Mouse (Mus musculus): ENCODE measurements around the gene Rabgap1l. TPM values are rescaled to one million over a fixed set of nuclear protein-coding genes. Genes with fewer than 3 reads are reported as not detected.

Rabgap1l gene
- total RNA-seq (2021) = 100 to 1,000 TPM; 189 to 200 TPM

- peak; percentile 74 to 76 for DNase-seq (ENCODE audit: low spot score in 2 of 2)
- intact Hi-C loops (cut with DNase I) = loop anchor here (2.0 to 5.0 kb wide), 2 partner anchors 48 to 114 kb away; partner anchors contain the start of gene Rc3h1
Measured at GRCm38 (mm10) chr1:160792686-160793355, at the start of gene Rabgap1l. Rabgap1l (minus strand) TSS chr1:160793211.

DNA sequence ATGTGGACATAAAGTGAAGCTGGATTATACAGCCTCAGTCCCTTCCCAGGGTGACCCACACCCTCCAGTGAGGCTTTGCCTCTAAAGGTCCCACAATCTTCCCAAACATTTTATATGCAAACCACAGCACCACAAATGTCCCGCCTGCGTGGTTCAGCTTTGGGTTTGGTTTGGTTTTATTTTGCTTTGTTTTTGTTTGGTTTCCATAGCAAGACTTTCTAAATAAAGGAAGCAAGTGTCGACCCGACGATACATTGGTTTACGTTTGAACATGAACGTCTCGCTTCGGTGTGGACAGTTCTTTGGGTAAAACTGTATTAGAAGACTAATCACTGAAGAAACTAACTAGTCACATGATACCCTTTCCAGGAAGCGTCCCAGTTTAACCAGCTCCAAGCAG is 49.6 kb upstream of the Rabgap1l start:
- no peak for DNase-seq (ENCODE audit: low spot score in 2 of 2)
- intact Hi-C loops (cut with DNase I) = no loop called here

DNA sequence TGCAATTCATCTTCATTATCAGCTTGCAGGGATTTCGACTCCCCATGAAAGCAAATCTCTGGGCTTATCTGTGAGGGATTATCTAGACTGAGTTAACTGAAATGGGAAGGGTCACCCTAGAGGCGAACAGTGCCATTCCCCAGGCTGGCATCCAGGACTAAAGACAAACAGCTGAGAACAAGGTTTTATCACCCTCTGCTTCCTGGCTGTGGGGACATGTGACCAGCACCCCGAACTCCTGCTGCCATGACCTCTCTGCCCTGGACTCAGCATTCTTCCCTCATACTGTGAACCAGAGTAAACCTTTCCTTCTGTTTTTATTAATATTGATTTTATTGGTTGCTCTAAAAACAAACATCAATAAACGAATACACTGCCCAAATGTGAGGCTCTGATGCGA is 47.6 kb upstream of the Rabgap1l start:
- intact Hi-C loops (cut with DNase I) = no loop called here
- DNase-seq (ENCODE audit: low spot score in 2 of 2) = no peak

- intact Hi-C loops (cut with DNase I) = no loop called here
- no peak for DNase-seq (ENCODE audit: low spot score in 2 of 2)
Measured at GRCm38 (mm10) chr1:160839095-160839494, 46.1 kb upstream of the Rabgap1l start.

- no peak for DNase-seq (ENCODE audit: low spot score in 2 of 2)
Measured at GRCm38 (mm10) chr1:160834446-160834845, 41.4 kb upstream of the Rabgap1l start.

GRCm38 (mm10) chr1:160832267-160833021 is 39.4 kb upstream of the Rabgap1l start:
- DNase-seq (ENCODE audit: low spot score in 2 of 2) = no peak
- intact Hi-C loops (cut with DNase I) = no loop called here

More at GRCm38 (mm10) chr1:160834446-160834845, 41.4 kb upstream of the Rabgap1l start:
- intact Hi-C loops (cut with DNase I) = no loop called here

GRCm38 (mm10) chr1:160830608-160831498 is 37.8 kb upstream of the Rabgap1l start:
- DNase-seq (ENCODE audit: low spot score in 2 of 2) = no peak
- intact Hi-C loops (cut with DNase I) = no loop called here

DNA sequence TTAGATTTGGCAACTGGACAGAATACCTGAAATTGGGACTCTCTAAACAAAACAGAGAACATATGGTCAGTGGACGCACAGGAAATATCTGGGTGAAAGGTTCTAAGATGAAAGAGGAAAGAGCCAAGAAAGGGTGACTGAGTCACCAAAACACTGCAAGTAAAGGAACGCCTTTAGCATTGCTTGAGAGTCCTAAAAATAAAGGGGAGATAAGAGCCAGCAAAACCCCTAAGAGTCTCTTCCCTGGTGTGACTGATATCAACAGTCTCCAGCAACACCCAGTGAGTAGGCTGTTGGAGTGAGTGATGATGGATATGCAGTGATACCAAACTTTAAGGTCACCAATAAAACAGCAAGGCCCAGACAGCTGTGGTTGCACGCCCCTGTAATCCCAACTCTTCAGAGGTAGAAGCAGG is 32.4 kb upstream of the Rabgap1l start:
- no peak for DNase-seq (ENCODE audit: low spot score in 2 of 2)
- intact Hi-C loops (cut with DNase I) = no loop called here

- no peak for DNase-seq (ENCODE audit: low spot score in 2 of 2)
Measured at GRCm38 (mm10) chr1:160823638-160824037, 30.6 kb upstream of the Rabgap1l start.

DNA sequence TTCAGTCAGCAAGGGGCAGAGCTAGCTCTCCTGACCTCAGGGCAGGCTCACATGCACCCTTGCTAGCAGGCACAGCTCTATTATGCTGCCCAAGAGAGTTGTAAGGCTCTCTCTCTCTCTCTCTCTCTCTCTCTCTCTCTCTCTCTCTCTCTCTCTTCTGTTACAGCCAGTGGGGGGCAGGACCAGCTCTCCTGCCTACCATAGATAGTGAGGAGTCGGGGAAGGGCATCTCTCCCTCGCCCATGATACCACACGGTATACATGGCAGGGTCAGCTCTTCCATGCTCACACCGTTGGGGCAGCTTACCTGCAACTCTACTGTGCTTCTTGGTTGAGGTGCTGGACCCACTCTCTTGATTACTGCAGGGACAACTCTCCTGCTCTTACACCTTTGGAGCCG is 21.2 kb upstream of the Rabgap1l start:
- DNase-seq (ENCODE audit: low spot score in 2 of 2) = no peak
- intact Hi-C loops (cut with DNase I) = no loop called here

More at GRCm38 (mm10) chr1:160823638-160824037, 30.6 kb upstream of the Rabgap1l start:
- intact Hi-C loops (cut with DNase I) = no loop called here

GRCm38 (mm10) chr1:160812428-160812827 is 19.4 kb upstream of the Rabgap1l start:
- intact Hi-C loops (cut with DNase I) = no loop called here
- DNase-seq (ENCODE audit: low spot score in 2 of 2) = no peak

DNA sequence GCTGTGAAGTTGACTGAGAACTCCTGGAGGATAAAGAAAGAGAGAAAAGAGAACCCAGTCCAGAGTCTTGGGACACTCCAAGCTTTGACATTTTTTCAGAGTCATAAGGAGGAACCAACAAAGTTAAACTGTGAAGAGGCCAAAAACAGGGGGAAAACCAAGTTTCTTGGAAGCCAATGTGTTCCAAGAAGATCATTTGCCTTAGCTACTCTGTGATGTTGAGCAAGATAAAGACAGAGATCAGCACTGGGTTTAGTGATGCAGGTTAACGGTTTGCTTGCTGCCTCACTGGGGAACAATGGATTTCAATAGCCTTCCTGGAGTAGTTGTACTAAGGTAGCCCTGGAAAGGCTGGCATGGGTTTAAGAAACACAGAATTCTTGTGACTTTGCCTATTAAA is 18.9 kb upstream of the Rabgap1l start:
- intact Hi-C loops (cut with DNase I) = no loop called here
- no peak for DNase-seq (ENCODE audit: low spot score in 2 of 2)

GRCm38 (mm10) chr1:160805268-160805667 is 12.3 kb upstream of the Rabgap1l start:
- intact Hi-C loops (cut with DNase I) = no loop called here
- DNase-seq (ENCODE audit: low spot score in 2 of 2) = no peak

DNA sequence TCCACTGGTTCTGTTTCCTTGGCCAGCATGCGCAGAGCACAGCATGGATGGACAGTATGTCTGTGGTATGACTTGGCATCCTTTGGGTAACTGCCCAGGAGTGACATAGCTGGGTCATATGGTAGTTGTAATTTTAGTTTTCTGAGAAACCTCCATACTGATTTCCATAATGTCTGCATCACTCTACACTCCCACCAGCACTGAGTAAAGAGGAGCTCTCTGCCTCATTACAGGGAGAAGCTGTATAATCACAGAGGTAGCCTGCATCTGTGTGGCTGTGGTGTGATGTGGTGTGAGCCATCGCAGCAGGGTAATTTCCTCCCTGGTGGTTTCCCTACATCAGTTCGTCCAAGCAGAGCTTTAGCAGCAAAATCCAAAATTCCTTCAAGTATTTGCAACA is 7.0 kb upstream of the Rabgap1l start:
- intact Hi-C loops (cut with DNase I) = no loop called here

GRCm38 (mm10) chr1:160795016-160795415 is 2.0 kb upstream of the Rabgap1l start:
- intact Hi-C loops (cut with DNase I) = no loop called here
- DNase-seq (ENCODE audit: low spot score in 2 of 2) = no peak

More for the DNA sequence above, 7.0 kb upstream of the Rabgap1l start:
- peak in 1 of 2 experiments; percentile 86 for DNase-seq (ENCODE audit: low spot score in 2 of 2)

- intact Hi-C loops (cut with DNase I) = loop anchor here (2.0 to 5.0 kb wide), 2 partner anchors 49 to 113 kb away; partner anchors contain the start of gene Rc3h1
- no peak for DNase-seq (ENCODE audit: low spot score in 2 of 2)
Measured at GRCm38 (mm10) chr1:160793791-160794757, 1.1 kb upstream of the Rabgap1l start.

DNA sequence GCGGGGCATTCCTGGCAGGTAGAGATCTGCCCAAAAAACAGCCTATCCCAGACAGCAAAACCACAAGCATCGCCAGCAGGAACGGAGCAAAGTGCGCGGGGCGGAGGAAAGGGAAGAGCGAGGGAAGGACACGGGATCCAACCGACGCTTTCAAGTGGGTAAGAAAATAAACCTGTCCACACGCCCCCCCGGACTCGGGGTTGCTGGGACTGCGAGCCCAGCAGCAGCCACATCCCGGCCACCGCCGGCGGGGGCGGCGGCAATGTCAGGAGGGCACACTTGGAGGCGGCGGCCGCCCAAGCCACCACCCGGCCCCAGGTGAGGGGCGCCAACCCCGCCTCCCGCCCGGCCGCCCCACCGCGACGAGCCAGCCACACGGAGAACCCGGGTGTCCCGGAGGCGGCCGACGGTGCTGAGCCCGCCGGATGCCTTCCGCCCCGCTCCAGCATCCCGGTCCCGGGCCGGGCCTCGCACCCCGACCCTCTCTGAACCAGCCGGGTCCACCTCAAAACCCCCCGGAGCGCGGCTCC is 790 bp downstream of the Rabgap1l start:
- intact Hi-C loops (cut with DNase I) = loop anchor here (2.0 to 5.0 kb wide), 2 partner anchors 47 to 115 kb away; partner anchors contain the start of gene Rc3h1
- DNase-seq (ENCODE audit: low spot score in 2 of 2) = peak; percentile 23 to 29
